Mouse (Mus musculus) embryonic facial prominence, embryonic 12.5 days (tissue): ENCODE measurements around the gene Pomt2. TPM values are rescaled to one million over a fixed set of nuclear protein-coding genes. Genes with fewer than 3 reads are reported as not detected.

Source experiments
- ATAC-seq: fragments of 200-750 bp; cut with Nextera tagmentation; 2 replicates; pipeline ENCODE4 v1.8.0; 2017; ENCODE audit not compliant: insufficient number of reproducible peaks, insufficient read depth, low FRiP score, low TSS enrichment
- H3K27ac ChIP-seq: fragments of 300-500 bp; sonication (generic); 2 replicates; pipeline ENCODE4 v1.5.1; 2016; ENCODE audit warnings: mild to moderate bottlenecking
- H3K27me3 ChIP-seq: fragments of 300-500 bp; sonication (generic); 2 replicates; pipeline ENCODE4 v1.6.1; 2016; ENCODE audit warnings: mild to moderate bottlenecking, moderate library complexity
- H3K36me3 ChIP-seq: fragments of 300-500 bp; sonication (generic); 2 replicates; pipeline ENCODE4 v1.6.1; 2016; ENCODE audit warnings: mild to moderate bottlenecking
- H3K4me1 ChIP-seq: fragments of 300-500 bp; sonication (generic); 2 replicates; pipeline ENCODE4 v1.6.1; 2016
- H3K4me2 ChIP-seq: fragments of 300-500 bp; sonication (generic); replicated peaks from 2 replicates; pipeline ENCODE4 v1.6.1; 2016; ENCODE audit warnings: mild to moderate bottlenecking, moderate library complexity
- H3K4me3 ChIP-seq: fragments of 300-500 bp; sonication (generic); 2 replicates; pipeline ENCODE4 v1.5.1; 2016; ENCODE audit warnings: mild to moderate bottlenecking
- H3K9ac ChIP-seq: fragments of 300-500 bp; sonication (generic); 2 replicates; pipeline ENCODE4 v1.6.1; 2016; ENCODE audit warnings: mild to moderate bottlenecking, moderate library complexity
- H3K9me3 ChIP-seq: fragments of 300-500 bp; sonication (generic); 2 replicates; pipeline ENCODE4 v1.6.1; 2016; ENCODE audit warnings: mild to moderate bottlenecking, moderate library complexity
- WGBS: fragments of 180-500 bp; shearing (Covaris S2); methylation state at CpG from one replicate; pipeline ENCODE4 v1.1.7; 2016; 5-methylcytosine and 5-hydroxymethylcytosine counted together
- polyA plus RNA-seq: library from polyadenylated mRNA; unstranded; fragments of >200 nt; fragmentation: Nextera tagmentation; extraction: Ambion mirVana; gene quantifications from 2 replicates; pipeline ENCODE4 v1.2.1, GENCODE M21; 2016

Pomt2 gene
- polyA plus RNA-seq, 1 experiment from 2014 or later = 17.3 TPM

DNA sequence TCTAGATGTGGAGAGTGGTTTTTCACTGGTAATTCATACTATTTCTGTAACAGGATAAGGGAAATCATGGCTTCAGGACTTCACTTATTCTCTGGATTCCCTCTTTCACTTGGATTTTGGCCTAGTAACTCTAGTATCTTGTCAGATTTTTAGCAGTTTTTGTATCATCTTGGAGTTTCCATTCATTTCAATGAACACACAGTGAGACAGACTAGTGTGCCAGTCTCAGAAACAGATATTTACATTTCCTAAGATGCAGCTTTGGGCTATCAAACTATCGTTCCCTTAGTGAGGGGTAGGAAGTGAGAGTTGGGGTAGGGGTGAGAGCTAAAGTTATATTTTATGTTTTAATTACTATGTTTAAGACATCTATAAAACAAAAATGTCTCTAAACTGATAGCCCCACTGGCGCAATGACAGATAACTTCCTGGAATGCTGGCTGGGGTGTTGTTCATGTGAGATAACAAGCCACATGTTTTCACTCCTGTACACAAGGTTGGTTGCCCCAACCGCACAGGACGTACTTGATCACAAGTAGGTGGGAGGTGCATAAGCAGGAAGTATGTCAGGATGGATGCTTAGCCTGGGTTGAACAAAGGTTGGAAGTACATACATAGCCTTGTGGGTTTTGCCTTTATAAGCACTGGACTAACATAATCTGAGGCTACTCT, 25.7 kb downstream of the Pomt2 start:
- H3K9me3 ChIP-seq = no peaks in the 10 kb centered on the region
- peaks cover 20% of the 10 kb centered on the region for H3K36me3 ChIP-seq
- H3K9ac ChIP-seq = no peak overlapping the region
- H3K27ac ChIP-seq = no peak overlapping the region
- no peak for ATAC-seq
- no peak overlapping the region for H3K4me3 ChIP-seq
- no peaks in the 10 kb centered on the region for H3K27me3 ChIP-seq
- H3K4me1 ChIP-seq = no peaks in the 10 kb centered on the region
- WGBS = 85% methylated on average over 4 of the region's 4 CpGs
- no peak overlapping the region for H3K4me2 ChIP-seq

DNA sequence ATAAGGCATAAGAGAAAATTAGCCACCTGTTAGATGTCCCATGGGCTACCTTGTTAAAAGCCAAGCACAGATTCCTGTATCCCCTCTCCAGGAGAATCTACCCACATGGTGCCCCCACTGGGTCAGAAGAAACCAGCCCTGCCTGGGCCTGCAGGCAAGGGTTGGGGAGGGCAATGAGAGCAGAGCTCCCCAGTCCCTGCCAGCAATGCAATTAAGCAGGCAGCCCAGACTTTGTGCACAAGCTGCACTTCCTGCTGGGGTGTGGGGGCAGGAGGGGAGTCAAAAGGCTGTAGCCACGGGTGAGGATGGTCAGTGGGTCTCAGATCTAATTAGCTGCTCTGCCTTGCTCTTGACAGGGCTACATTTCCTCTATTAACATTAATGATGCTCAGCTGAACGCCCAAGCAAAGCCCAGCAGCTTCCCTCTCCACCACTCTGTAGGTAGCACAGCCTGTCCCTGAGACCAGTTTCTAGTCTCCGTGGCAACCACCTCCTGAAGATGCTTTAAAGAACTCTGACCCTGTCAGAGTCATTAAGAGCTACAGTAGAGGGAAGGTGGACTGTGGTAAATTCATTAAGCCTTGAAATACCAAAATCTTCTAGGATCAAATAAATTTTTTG, 40.3 kb downstream of the Pomt2 start:
- Histone ChIP-seq H3K27ac (no peak overlapping the region), H3K4me1 (no peaks in the 10 kb centered on the region), H3K9ac (no peak overlapping the region), H3K27me3 (peaks cover 14% of the 10 kb centered on the region), H3K9me3 (no peaks in the 10 kb centered on the region), H3K4me2 (no peak overlapping the region), H3K4me3 (no peak overlapping the region), H3K36me3 (peaks cover 26% of the 10 kb centered on the region)
- 0 out of 2 replicates have a peak, but pooled peaks have one; percentile 26 for ATAC-seq
- WGBS = 36% methylated on average over 3 of the region's 3 CpGs

DNA sequence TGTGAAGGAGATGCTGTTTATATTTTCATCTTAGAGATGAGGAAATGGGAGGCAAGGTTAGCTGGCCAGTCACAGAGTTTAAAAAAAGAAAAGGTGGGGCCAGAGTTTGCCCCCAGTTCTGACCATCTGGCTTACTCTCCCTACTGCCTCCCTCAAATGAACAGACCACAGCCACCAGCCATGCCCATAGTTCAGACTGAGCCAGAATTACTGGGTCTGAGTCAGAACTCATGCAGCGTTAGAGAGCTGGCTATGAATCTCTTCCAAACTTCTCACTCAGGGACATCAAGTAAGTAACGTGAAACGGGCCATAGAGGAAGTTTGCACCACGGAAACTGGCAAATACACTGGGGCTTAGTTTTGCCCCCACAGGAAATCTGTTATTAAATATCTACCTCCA, 43.0 kb downstream of the Pomt2 start:
- Histone ChIP-seq H3K4me2 (no peak overlapping the region), H3K36me3 (peaks cover 15% of the 10 kb centered on the region), H3K9me3 (no peaks in the 10 kb centered on the region), H3K4me1 (peaks cover 9% of the 10 kb centered on the region), H3K4me3 (no peak overlapping the region), H3K27me3 (peaks cover 41% of the 10 kb centered on the region), H3K27ac (no peak overlapping the region), H3K9ac (no peak overlapping the region)
- WGBS = 76% methylated on average over 4 of the region's 4 CpGs
- ATAC-seq = no peak

DNA sequence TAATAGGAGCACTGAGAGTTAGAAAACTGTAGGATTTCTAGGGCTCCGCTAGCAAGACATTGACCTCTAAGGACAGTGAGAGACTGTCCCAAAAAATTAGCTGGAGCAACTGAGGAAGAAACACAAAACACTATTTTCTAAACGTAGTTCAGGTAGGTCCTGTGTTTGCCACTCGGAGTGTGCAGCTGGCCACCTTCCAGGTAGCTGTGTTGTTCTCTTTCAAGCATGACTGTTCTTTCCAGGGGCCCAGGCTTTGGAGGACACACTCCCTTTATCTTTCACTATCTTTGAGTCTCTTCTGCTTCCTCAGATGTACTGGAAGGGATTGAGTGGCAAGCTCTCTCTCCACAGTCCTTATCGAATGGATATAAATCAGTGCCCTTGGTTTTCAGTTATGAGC, 44.3 kb downstream of the Pomt2 start:
- no peaks in the 10 kb centered on the region for H3K9me3 ChIP-seq
- ATAC-seq = no peak
- no peak overlapping the region for H3K27ac ChIP-seq
- no peak overlapping the region for H3K4me3 ChIP-seq
- peaks cover 9% of the 10 kb centered on the region for H3K4me1 ChIP-seq
- 87% methylated on average over 4 of the region's 4 CpGs for WGBS
- peaks cover 3% of the 10 kb centered on the region; the same call in 1 of the 2 replicates for H3K36me3 ChIP-seq
- H3K27me3 ChIP-seq = peaks cover 42% of the 10 kb centered on the region
- no peak overlapping the region for H3K9ac ChIP-seq
- H3K4me2 ChIP-seq = no peak overlapping the region

DNA sequence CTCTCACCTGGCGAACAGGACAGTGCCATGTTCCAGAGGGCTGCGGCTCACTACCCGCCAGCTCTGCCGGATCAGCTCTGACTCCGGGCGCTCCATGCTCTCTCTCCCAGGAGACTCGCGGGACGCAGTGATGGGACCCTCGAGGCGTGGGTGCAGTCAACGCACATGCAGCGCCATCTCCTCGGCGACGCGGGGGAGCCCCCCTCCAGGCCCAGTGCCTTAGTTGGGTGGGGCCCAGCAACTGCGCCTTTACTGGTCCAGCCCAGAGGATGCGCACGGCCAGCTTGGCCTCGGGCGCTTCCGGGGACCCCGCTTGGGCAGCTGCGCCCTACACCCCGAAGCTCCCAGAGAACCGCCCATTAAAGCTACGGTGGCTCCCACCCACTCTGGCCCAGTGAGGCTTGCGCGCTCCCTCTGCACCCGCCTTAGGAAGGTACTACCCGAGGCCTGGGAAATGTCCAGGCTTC, 45.6 kb downstream of the Pomt2 start, which contains the start of gene Ngb:
Gene Ngb, minus strand, starts transcription at position 375 of the 467 bp plus-strand sequence.
- Histone ChIP-seq H3K4me3 (peak within 1 kb of the TSS; percentile 31), H3K36me3 (no peaks in the 10 kb centered on the region), H3K9ac (peak within 1 kb of the TSS; percentile 42), H3K27me3 (peaks cover 44% of the 10 kb centered on the region), H3K4me2 (peak within 1 kb of the TSS; percentile 64), H3K9me3 (no peaks in the 10 kb centered on the region), H3K27ac (no peak within 1 kb of the TSS), H3K4me1 (peaks cover 9% of the 10 kb centered on the region)
- WGBS = 3% methylated on average over 32 of the region's 32 CpGs
- ATAC-seq = 0 out of 2 replicates have a peak, but pooled peaks have one; percentile 37

DNA sequence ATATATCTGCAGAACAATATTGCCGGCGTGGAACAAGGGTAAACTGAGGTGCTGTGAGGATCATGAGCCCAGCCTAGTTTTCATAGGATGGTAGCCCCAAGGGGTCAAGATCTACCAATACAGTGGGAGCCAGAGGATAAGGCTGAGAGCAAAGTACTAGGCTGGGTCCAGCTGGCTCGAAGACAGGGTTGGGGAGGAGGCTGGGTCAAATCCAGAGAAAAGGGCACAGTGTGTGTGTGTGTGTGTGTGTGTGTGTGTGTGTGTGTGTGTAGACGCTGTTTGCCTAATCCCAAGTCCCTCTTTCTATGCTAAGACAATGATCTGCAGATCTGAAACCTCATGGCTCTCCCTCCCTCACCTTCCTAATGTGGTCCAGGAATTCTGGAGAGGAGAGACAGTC, 47.4 kb downstream of the Pomt2 start:
- H3K27me3 ChIP-seq = peaks cover 44% of the 10 kb centered on the region
- no peaks in the 10 kb centered on the region for H3K36me3 ChIP-seq
- WGBS = 76% methylated on average over 4 of the region's 4 CpGs
- H3K4me3 ChIP-seq = no peak overlapping the region
- no peak overlapping the region for H3K4me2 ChIP-seq
- H3K9ac ChIP-seq = no peak overlapping the region
- peaks cover 9% of the 10 kb centered on the region for H3K4me1 ChIP-seq
- H3K9me3 ChIP-seq = no peaks in the 10 kb centered on the region
- no peak for ATAC-seq
- no peak overlapping the region for H3K27ac ChIP-seq

DNA sequence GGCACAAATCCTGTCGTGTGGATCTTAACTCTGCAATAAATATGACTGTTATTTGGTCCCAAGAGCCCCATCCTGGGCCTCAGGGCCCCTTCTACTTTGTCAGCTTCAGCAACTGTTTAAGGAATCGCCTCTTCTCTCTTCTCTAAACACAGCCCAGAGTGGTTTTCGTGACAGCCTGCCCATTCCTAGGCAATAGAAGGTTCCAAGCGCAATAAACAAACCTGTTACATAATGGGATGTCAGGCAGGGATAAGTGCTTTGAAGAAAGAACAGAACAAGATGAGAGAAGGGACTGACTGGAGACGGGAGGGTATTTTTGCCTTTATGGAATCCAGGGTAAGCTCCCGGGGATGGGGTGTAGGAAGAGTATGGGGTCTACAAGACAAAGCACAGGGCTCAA, 54.1 kb downstream of the Pomt2 start:
- Histone ChIP-seq H3K36me3 (no peaks in the 10 kb centered on the region), H3K27ac (no peak overlapping the region), H3K4me2 (no peak overlapping the region), H3K9ac (no peak overlapping the region), H3K4me3 (no peak overlapping the region), H3K9me3 (no peaks in the 10 kb centered on the region), H3K4me1 (no peaks in the 10 kb centered on the region), H3K27me3 (0 out of 2 replicates have a peak, but pooled peaks cover 3% of the 10 kb centered on the region)
- ATAC-seq = no peak
- 66% methylated on average over 6 of the region's 6 CpGs for WGBS

DNA sequence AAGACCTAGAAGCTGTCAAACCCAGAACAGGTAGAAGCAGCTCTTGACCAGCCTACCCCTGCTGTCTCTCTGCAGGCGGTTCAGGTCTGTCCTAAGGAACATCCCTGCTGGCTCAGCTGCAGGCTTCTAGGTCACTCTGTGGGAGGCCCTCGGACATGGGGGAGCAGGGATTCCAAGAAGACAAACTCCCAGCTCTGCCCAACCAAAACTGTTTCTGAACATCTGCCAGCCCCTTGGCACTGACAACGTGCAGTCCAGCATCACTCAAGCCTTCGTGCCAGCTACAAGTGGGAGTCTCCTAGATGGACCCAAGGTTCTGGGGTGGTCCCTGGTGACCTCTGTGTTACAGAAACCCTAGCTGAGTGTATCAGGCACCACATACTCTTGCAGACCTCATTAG, 54.5 kb downstream of the Pomt2 start:
- H3K27ac ChIP-seq = no peak overlapping the region
- H3K36me3 ChIP-seq = no peaks in the 10 kb centered on the region
- ATAC-seq = no peak
- H3K9ac ChIP-seq = no peak overlapping the region
- 0 out of 2 replicates have a peak, but pooled peaks cover under 1% of the 10 kb centered on the region for H3K27me3 ChIP-seq
- H3K4me3 ChIP-seq = no peak overlapping the region
- no peaks in the 10 kb centered on the region for H3K9me3 ChIP-seq
- no peaks in the 10 kb centered on the region for H3K4me1 ChIP-seq
- WGBS = 73% methylated on average over 4 of the region's 4 CpGs
- no peak overlapping the region for H3K4me2 ChIP-seq

DNA sequence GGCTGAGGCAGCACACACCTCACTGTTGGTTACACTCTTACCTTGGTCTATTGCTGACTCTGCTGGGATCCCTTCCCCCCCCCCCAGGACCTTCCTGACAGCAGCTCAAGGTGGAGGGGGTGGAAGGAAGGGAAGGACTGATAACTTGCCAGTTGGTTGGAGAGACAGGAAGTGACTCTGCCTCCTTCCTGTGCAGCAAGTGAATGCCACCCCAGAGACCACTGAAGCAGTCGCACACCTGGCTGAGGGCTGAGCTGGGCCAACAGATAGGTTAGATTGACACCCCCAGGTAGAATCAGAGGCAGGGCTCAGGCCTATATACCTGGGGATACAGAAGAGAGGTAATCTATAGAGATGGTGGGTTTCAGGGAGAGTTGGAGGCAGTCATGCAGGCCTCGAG, 55.9 kb downstream of the Pomt2 start:
- no peak overlapping the region for H3K4me2 ChIP-seq
- WGBS = 81% methylated on average over 2 of the region's 2 CpGs
- H3K36me3 ChIP-seq = no peaks in the 10 kb centered on the region
- ATAC-seq = no peak
- H3K27me3 ChIP-seq = no peaks in the 10 kb centered on the region
- H3K4me3 ChIP-seq = no peak overlapping the region
- no peak overlapping the region for H3K27ac ChIP-seq
- H3K9me3 ChIP-seq = no peaks in the 10 kb centered on the region
- no peaks in the 10 kb centered on the region for H3K4me1 ChIP-seq
- no peak overlapping the region for H3K9ac ChIP-seq

DNA sequence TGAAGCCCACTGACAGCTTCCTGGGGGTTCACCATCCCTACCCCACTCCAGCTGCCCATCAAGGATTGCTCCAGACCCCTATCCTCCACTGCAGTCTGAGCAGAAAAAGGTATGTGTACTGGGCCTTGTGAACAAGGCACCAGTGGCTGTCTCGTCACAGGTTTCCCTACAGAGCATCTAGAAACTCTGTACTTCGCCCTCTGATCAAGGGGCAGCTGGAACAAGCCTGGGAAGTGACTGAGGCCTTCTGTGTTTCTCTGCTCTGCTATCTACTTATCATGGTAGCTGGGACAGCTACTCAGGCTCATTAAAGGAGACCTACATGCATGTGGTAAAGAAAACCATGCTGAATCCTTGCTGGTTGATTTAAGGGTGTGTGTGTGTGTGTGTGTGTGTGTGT, 58.1 kb downstream of the Pomt2 start:
- no peaks in the 10 kb centered on the region for H3K4me1 ChIP-seq
- no peak overlapping the region for H3K4me3 ChIP-seq
- no peak overlapping the region for H3K4me2 ChIP-seq
- H3K9me3 ChIP-seq = no peaks in the 10 kb centered on the region
- H3K27ac ChIP-seq = no peak overlapping the region
- H3K36me3 ChIP-seq = no peaks in the 10 kb centered on the region
- H3K9ac ChIP-seq = no peak overlapping the region
- ATAC-seq = no peak
- H3K27me3 ChIP-seq = no peaks in the 10 kb centered on the region
- WGBS = 69% methylated on average over 2 of the region's 2 CpGs

DNA sequence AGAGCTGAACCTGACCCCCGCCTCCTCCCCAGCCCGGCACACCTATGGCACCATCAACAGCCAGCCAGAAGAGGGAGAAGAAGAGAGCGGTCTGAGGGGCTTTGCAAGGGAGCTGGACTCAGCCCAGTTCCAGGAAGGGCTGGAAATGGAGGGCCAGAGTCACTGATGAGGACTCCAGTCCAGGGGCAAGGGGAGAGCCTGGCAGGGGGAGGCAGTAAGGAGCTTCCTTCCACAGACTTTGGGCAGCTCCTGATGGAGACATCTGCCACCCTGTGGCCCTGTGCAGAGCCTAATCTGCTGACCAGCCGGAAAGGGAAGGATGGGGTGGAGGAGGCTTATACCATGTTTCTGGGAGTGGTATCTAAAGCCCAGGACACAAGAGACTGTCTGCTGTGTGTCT, 58.5 kb downstream of the Pomt2 start:
- H3K4me1 ChIP-seq = no peaks in the 10 kb centered on the region
- no peak overlapping the region for H3K27ac ChIP-seq
- H3K9me3 ChIP-seq = no peaks in the 10 kb centered on the region
- no peak overlapping the region for H3K4me2 ChIP-seq
- ATAC-seq = no peak
- H3K9ac ChIP-seq = no peak overlapping the region
- no peaks in the 10 kb centered on the region for H3K36me3 ChIP-seq
- no peaks in the 10 kb centered on the region for H3K27me3 ChIP-seq
- no peak overlapping the region for H3K4me3 ChIP-seq
- 66% methylated on average over 4 of the region's 4 CpGs for WGBS

DNA sequence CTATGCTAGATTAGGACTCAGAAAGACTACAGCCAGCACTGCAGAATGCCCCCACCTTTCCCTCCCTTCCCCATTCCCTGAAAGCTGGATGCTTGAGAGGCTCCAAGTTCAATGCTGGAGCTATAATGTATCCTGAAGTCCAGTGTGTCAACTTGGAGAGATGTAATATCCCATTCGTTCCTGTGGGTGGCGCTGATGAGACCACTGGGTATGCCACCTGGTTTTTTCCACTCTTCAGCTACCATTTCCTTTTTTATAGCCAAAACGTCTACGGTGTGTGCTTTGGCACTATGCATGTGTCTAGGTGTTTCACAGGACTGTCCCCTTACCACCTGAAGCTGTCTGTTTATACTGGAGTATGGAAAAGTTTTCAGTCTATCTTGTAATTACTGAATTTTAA, 59.4 kb downstream of the Pomt2 start:
- no peaks in the 10 kb centered on the region for H3K27me3 ChIP-seq
- no peak overlapping the region for H3K9ac ChIP-seq
- ATAC-seq = no peak
- no peak overlapping the region for H3K4me2 ChIP-seq
- 38% methylated on average over 4 of the region's 4 CpGs for WGBS
- no peaks in the 10 kb centered on the region for H3K36me3 ChIP-seq
- no peaks in the 10 kb centered on the region for H3K9me3 ChIP-seq
- no peaks in the 10 kb centered on the region for H3K4me1 ChIP-seq
- no peak overlapping the region for H3K27ac ChIP-seq
- H3K4me3 ChIP-seq = no peak overlapping the region
